Mouse (Mus musculus) cortical plate, adult 2 months (tissue): Measurements from ENCODE around the gene Lamtor1.

Experiments
- CTCF ChIP-seq: fragments of 200-500 bp; IDR thresholded peaks from 2 replicates; pipeline ENCODE4 v1.5.1; 2011; ENCODE audit warnings: mild to moderate bottlenecking, control low read depth, low read length; ENCODE audit not compliant: insufficient read depth; ENCODE audit errors: extremely low read depth
- POLR2A ChIP-seq: fragments of 200-500 bp; IDR thresholded peaks from 2 replicates; pipeline ENCODE4 v1.6.1; 2011; ENCODE audit warnings: mild to moderate bottlenecking, low read length, control low read depth; ENCODE audit not compliant: insufficient read depth; ENCODE audit errors: extremely low read depth

GRCm38 (mm10) chr7:101974505-101974904, 68.8 kb downstream of the Lamtor1 start:
- TF ChIP-seq CTCF (no peak), POLR2A (no peak)
